Mouse (Mus musculus) thymus, adult 2 months (tissue): Measurements from ENCODE around the gene Gltpd2. TPM values are rescaled to one million over a fixed set of nuclear protein-coding genes. Genes with fewer than 3 reads are reported as not detected.
A peak's percentile ranks its signal among the peaks of the same experiment; 100 is the strongest.
"Not testable (repeated sequence)": the region's sequence is repeated elsewhere in the genome, so short reads cannot be mapped to it uniquely, and the experiment has no call there.

Experiments used
- DNase-seq: peaks from one replicate; pipeline ENCODE4 v3.0.0; 2021
- H3K27ac ChIP-seq: fragments of 200-500 bp; 2 replicates; pipeline ENCODE4 v1.5.1; 2012; ENCODE audit warnings: low read length, control low read depth; ENCODE audit not compliant: control insufficient read depth, insufficient read depth
- H3K27me3 ChIP-seq: fragments of 200-500 bp; 2 replicates; pipeline ENCODE4 v1.6.1; 2012; ENCODE audit warnings: mild to moderate bottlenecking, low read length, moderate library complexity, mixed read lengths; ENCODE audit not compliant: control insufficient read depth, insufficient read depth
- H3K36me3 ChIP-seq: fragments of 200-500 bp; 2 replicates; pipeline ENCODE4 v1.6.1; 2012; ENCODE audit warnings: mild to moderate bottlenecking, low read length, moderate library complexity; ENCODE audit not compliant: control insufficient read depth, insufficient read depth
- H3K4me1 ChIP-seq: fragments of 200-500 bp; replicated peaks from 2 replicates; pipeline ENCODE4 v1.6.1; 2012; ENCODE audit warnings: low read length; ENCODE audit not compliant: control insufficient read depth, insufficient read depth
- H3K4me3 ChIP-seq: fragments of 200-500 bp; 2 replicates; pipeline ENCODE4 v1.5.1; 2012; ENCODE audit warnings: mild to moderate bottlenecking, low read length, control low read depth, moderate library complexity; ENCODE audit not compliant: control insufficient read depth, insufficient read depth
- CTCF ChIP-seq: fragments of 200-500 bp; IDR thresholded peaks from 2 replicates; pipeline ENCODE4 v1.5.1; 2012; ENCODE audit warnings: mild to moderate bottlenecking, control low read depth, low read length, moderate library complexity, borderline replicate concordance; ENCODE audit not compliant: control insufficient read depth, poor library complexity, insufficient read depth; ENCODE audit errors: extremely low read depth
- POLR2A ChIP-seq: fragments of 200-500 bp; IDR thresholded peaks from 2 replicates; pipeline ENCODE4 v1.6.1; 2012; ENCODE audit warnings: mild to moderate bottlenecking, low read length, control low read depth, moderate library complexity; ENCODE audit not compliant: control insufficient read depth, poor library complexity, insufficient read depth; ENCODE audit errors: extremely low read depth
- WGBS: fragments of 180-500 bp; shearing (Covaris S2); methylation state at CpG from one replicate; pipeline ENCODE4 v1.1.7; 2018; 5-methylcytosine and 5-hydroxymethylcytosine counted together
- polyA plus RNA-seq: library from polyadenylated mRNA; depleted of rRNA; stranded (reverse); fragments of >200 nt; gene quantifications from 2 replicates; pipeline ENCODE4 v1.2.3, GENCODE M21; 2012

The Gltpd2 gene
- polyA plus RNA-seq, 1 experiment, result 0.22 TPM

GRCm38 (mm10) chr11:70524782-70525181, 5.8 kb downstream of the Gltpd2 start:
- no peak for DNase-seq
- no peak overlapping the region for H3K4me3 ChIP-seq
- H3K36me3 ChIP-seq, result peaks cover 22% of the 10 kb centered on the region
- TF ChIP-seq CTCF (no peak), POLR2A (no peak)
- 3% methylated on average over 8 of the region's 8 CpGs for WGBS
- no peak overlapping the region for H3K27ac ChIP-seq
- H3K27me3 ChIP-seq, result no peaks in the 10 kb centered on the region
- peaks cover 6% of the 10 kb centered on the region; the same call in 1 of the 2 replicates for H3K4me1 ChIP-seq

GRCm38 (mm10) chr11:70525184-70525678, 6.2 kb downstream of the Gltpd2 start, which contains the start of gene Psmb6:
Gene Psmb6, plus strand, starts transcription at chr11:70525367.
- Histone ChIP-seq H3K27ac (no peak within 1 kb of the TSS), H3K4me1 (peaks cover 6% of the 10 kb centered on the region; the same call in 1 of the 2 replicates), H3K27me3 (no peaks in the 10 kb centered on the region), H3K4me3 (peak within 1 kb of the TSS; percentile 55), H3K36me3 (peaks cover 22% of the 10 kb centered on the region)
- TF ChIP-seq POLR2A, result peak; percentile 92
- TF ChIP-seq CTCF, result 0 out of 2 replicates have a peak, but pooled peaks have one; percentile 17
- DNase-seq, result peak; percentile 91
- WGBS, result under 1% methylated on average over 25 of the region's 26 CpGs

- no peak for DNase-seq
- Histone ChIP-seq H3K27ac (no peak overlapping the region), H3K4me3 (peak overlapping the region; percentile 55), H3K4me1 (peaks cover 6% of the 10 kb centered on the region; the same call in 1 of the 2 replicates), H3K36me3 (peaks cover 22% of the 10 kb centered on the region), H3K27me3 (no peaks in the 10 kb centered on the region)
- 4% methylated on average over 12 of the region's 12 CpGs for WGBS
- TF ChIP-seq POLR2A (no peak), CTCF (no peak)
These were observed 6.7 kb downstream of the Gltpd2 start for GRCm38 (mm10) chr11:70525726-70526125.

GRCm38 (mm10) chr11:70526211-70526610, 7.2 kb downstream of the Gltpd2 start:
- 96% methylated on average over 12 of the region's 12 CpGs for WGBS

GRCm38 (mm10) chr11:70528610-70529009, 9.6 kb downstream of the Gltpd2 start:
- no peak overlapping the region for H3K27ac ChIP-seq
- H3K4me3 ChIP-seq, result no peak overlapping the region
- no peak for TF ChIP-seq POLR2A
- TF ChIP-seq CTCF, result no peak
- no peaks in the 10 kb centered on the region for H3K27me3 ChIP-seq
- H3K36me3 ChIP-seq, result peaks cover 22% of the 10 kb centered on the region
- 90% methylated on average over 7 of the region's 7 CpGs for WGBS
- peaks cover 6% of the 10 kb centered on the region; the same call in 1 of the 2 replicates for H3K4me1 ChIP-seq
- DNase-seq, result no peak

More at GRCm38 (mm10) chr11:70526211-70526610, 7.2 kb downstream of the Gltpd2 start:
- no peak for TF ChIP-seq POLR2A
- TF ChIP-seq CTCF, result no peak
- H3K27ac ChIP-seq, result no peak overlapping the region
- no peaks in the 10 kb centered on the region for H3K27me3 ChIP-seq
- H3K4me3 ChIP-seq, result no peak overlapping the region
- DNase-seq, result no peak
- peaks cover 6% of the 10 kb centered on the region; the same call in 1 of the 2 replicates for H3K4me1 ChIP-seq
- H3K36me3 ChIP-seq, result peaks cover 22% of the 10 kb centered on the region

GRCm38 (mm10) chr11:70531065-70531464, 12.1 kb downstream of the Gltpd2 start:
- WGBS, result 70% methylated on average over 2 of the region's 2 CpGs
- H3K4me1 ChIP-seq, H3K4me3 ChIP-seq: not testable (repeated sequence)

GRCm38 (mm10) chr11:70532839-70533238, 13.8 kb downstream of the Gltpd2 start, which contains the start of gene Gm40193:
Gene Gm40193, minus strand, starts transcription at chr11:70532939.
- Histone ChIP-seq H3K27ac (no peak within 1 kb of the TSS), H3K4me1 (no peaks in the 10 kb centered on the region), H3K36me3 (peaks cover 6% of the 10 kb centered on the region), H3K4me3 (no peak within 1 kb of the TSS), H3K27me3 (no peaks in the 10 kb centered on the region)
- TF ChIP-seq POLR2A, result no peak
- TF ChIP-seq CTCF, result no peak
- DNase-seq, result no peak
- WGBS, result 90% methylated on average over 6 of the region's 6 CpGs

More at GRCm38 (mm10) chr11:70531065-70531464, 12.1 kb downstream of the Gltpd2 start:
- not testable (repeated sequence) for H3K27ac ChIP-seq, H3K27me3 ChIP-seq, DNase-seq
- peaks cover 22% of the 10 kb centered on the region for H3K36me3 ChIP-seq
